Mouse (Mus musculus): Measurements from ENCODE around the gene Gp6.
A peak's percentile ranks its signal among the peaks of the same experiment; 100 is the strongest.
"Not testable (repeated sequence)": the region's sequence is repeated elsewhere in the genome, so short reads cannot be mapped to it uniquely, and the experiment has no call there.

The Gp6 gene

GRCm38 (mm10) chr7:4397730-4398129 is at the start of gene Gp6:
TSS of gene Gp6 (minus strand) at chr7:4397744.
- no peak for DNase-seq (ENCODE audit: low read depth)

- DNase-seq (ENCODE audit: low read depth) = peak; percentile 18
Observed at GRCm38 (mm10) chr7:4447138-4447537, 49.6 kb upstream of the Gp6 start.

GRCm38 (mm10) chr7:4445216-4445791 is 47.8 kb upstream of the Gp6 start, which contains the start of gene Rdh13:
TSS of gene Rdh13 (minus strand) at chr7:4445649.
- DNase-seq (ENCODE audit: low read depth) = peak; percentile 93

GRCm38 (mm10) chr7:4440549-4440948 is 43.0 kb upstream of the Gp6 start:
- DNase-seq (ENCODE audit: low read depth) = peak; percentile 57

GRCm38 (mm10) chr7:4437721-4438120 is 40.2 kb upstream of the Gp6 start:
- no peak for DNase-seq (ENCODE audit: low read depth)

GRCm38 (mm10) chr7:4432026-4432425 is 34.5 kb upstream of the Gp6 start:
- no peak for DNase-seq (ENCODE audit: low read depth)

GRCm38 (mm10) chr7:4431548-4431947 is 34.0 kb upstream of the Gp6 start:
- peak; percentile 78 for DNase-seq (ENCODE audit: low read depth)

- DNase-seq (ENCODE audit: low read depth) = no peak
Observed at GRCm38 (mm10) chr7:4430246-4430844, 32.8 kb upstream of the Gp6 start.

- DNase-seq (ENCODE audit: low read depth) = peak; percentile 93
Observed at GRCm38 (mm10) chr7:4427161-4427912, 29.8 kb upstream of the Gp6 start.

- no peak for DNase-seq (ENCODE audit: low read depth)
Observed at GRCm38 (mm10) chr7:4420230-4420629, 22.7 kb upstream of the Gp6 start.

GRCm38 (mm10) chr7:4419681-4420080 is 22.1 kb upstream of the Gp6 start:
- no peak for DNase-seq (ENCODE audit: low read depth)

GRCm38 (mm10) chr7:4412406-4412805 is 14.9 kb upstream of the Gp6 start:
- DNase-seq (ENCODE audit: low read depth) = not testable (repeated sequence)

GRCm38 (mm10) chr7:4373521-4373920 is 24.0 kb downstream of the Gp6 start:
- no peak for DNase-seq (ENCODE audit: low read depth)

- DNase-seq (ENCODE audit: low read depth) = no peak
Observed at GRCm38 (mm10) chr7:4337509-4337908, 60.0 kb downstream of the Gp6 start, which contains the start of gene Ncr1. TSS of gene Ncr1 (plus strand) at chr7:4337724.

GRCm38 (mm10) chr7:4323301-4323700 is 74.2 kb downstream of the Gp6 start:
- DNase-seq (ENCODE audit: low read depth) = no peak
